Mouse (Mus musculus) heart, adult 2 months (tissue): Measurements from ENCODE around the gene Ndufv3.

Experiments
- CTCF ChIP-seq: fragments of 200-600 bp; IDR thresholded peaks from 2 replicates; pipeline ENCODE4 v1.8.1; 2022; ENCODE audit warnings: antibody characterized with exemption, mild to moderate bottlenecking, moderate library complexity
- EP300 ChIP-seq: fragments of 200-500 bp; IDR thresholded peaks from 2 replicates; pipeline ENCODE4 v1.6.1; 2011; ENCODE audit warnings: low read depth, low read length, control low read depth; ENCODE audit not compliant: insufficient read depth
- POLR2A ChIP-seq: fragments of 200-500 bp; IDR thresholded peaks from 2 replicates; pipeline ENCODE4 v1.6.1; 2011; ENCODE audit warnings: mild to moderate bottlenecking, low read depth, low read length, control low read depth; ENCODE audit not compliant: insufficient read depth

DNA sequence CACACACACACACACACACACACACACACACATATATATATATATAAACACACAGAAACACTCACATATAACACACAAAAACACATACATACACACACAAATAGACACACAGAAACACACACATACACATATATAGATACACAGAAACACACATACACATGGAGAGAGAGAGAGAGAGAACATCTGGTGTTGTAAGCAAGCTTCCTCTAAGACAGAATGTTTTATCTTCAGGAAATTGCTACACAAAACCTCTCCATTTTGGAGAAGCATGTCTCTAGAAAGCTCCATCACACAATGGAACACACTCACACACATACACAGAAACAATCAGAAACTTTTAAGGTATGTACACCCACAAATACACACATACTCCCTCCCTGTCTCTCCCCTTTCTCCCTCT is 28.6 kb upstream of the Ndufv3 start:
- TF ChIP-seq CTCF (no peak), EP300 (no peak), POLR2A (no peak)
